Mouse (Mus musculus) lung, postnatal 14 days (tissue): Measurements from ENCODE around the gene Tmub2.

Source experiments
- DNase-seq: peaks from one replicate; pipeline ENCODE4 v3.0.0; 2021

Gene Tmub2

GRCm38 (mm10) chr11:102308104-102308503, 23.4 kb downstream of the Tmub2 start:
- DNase-seq: no peak

DNA sequence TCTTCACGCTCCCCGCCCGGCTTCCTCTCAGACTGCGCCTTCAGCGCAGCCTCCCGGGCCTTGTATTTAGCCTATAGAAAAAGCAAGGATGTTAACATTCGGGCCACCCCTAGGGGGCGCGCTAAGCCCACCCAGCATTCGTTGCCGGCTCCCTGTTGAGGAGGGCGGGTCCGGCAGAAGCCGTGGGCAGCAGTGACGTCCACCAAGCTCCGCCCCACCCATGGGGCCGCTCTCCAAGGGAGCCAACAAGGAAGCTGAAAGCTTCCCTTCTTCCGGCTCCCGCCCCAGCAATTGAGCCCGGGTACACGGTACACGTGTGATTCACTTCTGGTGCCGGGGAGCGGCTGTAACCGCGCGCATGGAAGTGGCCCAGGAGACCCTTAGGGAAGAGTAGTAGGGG, 24.2 kb downstream of the Tmub2 start:
- peak; percentile 98 for DNase-seq

GRCm38 (mm10) chr11:102309821-102310617, 25.3 kb downstream of the Tmub2 start:
- no peak for DNase-seq

DNA sequence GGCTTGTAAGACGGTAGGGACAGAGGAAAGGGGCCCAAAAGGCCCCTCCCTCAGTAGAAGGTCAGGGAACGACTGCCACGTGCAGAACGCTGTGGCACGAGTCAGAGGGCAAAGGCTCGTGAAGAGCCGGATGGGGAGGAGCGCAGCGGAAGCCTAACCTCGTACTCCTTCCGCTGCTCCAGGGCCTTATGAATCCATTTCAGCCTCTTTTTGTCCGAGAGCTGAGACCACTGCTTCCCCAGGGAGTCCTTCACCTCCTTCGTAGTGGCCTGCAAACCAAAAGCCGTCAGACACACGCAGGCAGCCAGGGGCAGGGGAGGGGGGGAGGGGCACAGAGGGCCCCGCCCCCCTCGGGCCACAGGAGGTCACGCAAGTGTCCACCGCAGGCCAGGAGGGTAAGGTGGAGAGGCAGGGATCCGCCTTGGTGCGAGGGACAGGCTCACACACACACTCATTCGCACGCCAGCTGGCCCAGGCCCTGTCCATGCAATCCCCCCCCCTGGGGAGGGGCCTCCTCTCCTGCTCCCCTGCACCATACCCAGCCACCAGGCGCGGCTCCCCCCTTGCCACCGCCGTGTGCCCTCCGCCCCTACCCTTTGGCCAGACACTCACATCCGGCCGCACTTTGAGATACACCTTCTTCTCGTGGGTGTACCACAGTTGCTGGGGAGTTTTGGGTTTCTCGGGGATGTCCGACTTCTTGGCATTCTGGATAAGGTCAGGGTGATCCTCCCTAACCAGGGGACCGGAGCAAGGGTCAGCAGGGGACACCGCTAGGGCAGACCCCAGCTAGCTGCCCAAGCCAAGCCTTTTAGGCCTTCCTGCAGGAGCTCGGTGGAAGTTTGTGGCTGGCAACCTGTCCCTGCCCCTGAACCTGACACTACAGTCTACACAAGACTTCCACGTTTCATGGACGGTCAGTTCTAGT, 26.3 kb downstream of the Tmub2 start:
- DNase-seq: no peak

- no peak for DNase-seq
Measured at GRCm38 (mm10) chr11:102311966-102312365, 27.2 kb downstream of the Tmub2 start.

DNA sequence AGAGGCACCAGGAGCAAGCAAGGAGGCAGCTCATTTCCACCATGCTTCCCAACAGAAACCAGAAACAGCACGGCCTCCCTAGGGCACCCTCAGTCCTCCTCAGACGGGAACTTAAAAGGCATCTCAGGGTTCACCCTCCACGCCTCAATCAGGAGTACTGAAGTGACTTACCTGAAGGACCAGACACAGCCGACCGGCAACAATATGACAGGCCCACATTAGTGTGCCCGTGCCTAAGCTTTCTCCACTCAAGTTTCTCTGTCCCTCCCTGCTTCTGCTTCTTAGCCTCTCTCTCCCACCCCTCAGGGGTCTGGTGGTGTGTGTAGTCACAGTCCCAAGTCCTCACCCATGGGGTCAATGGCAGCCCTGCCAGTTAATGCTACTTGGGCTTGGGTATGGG, 27.9 kb downstream of the Tmub2 start:
- no peak for DNase-seq

GRCm38 (mm10) chr11:102314321-102314720, 29.6 kb downstream of the Tmub2 start:
- DNase-seq: no peak

DNA sequence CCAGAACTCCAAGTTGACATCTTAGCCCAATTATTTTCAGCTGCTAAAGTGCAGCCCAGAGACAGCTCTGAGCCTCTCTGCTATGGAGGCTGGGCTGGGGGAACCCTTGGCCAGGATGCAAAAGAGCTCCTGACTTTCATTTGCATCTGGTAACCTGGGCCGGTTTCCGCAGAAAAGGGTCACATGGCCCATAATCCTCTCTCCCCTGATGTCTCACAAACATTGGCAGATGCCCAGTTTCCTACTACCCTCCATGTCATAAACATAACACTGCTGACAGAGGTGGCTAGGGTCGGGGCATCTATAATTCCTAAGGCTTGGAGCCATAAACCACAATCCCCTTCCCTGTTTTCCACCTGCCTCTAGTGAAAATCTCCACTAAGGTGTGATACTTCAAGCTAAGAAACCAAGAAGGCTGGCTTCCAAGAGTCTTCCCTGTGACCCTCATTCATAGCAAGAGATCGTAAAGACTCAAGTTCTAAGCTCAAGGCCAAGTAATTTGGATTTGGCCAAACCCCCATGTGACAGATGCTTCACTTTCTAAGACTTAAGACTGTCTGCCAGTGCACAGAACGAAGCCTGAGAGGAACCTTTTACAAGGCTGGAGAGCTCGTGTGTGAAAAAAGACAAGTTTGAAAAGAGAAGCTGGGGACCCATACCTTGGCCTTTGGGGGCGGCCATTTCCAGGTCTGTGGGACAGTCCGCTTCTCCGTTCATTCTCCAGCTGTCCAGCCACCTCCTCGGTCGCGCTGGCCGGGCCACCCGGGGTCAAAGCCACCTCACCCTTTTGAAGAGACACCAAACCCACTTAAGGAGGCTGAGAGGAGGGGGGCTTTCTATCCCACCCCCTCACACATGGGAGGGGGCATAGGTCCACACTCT, 31.2 kb downstream of the Tmub2 start:
- DNase-seq: no peak

GRCm38 (mm10) chr11:102316572-102317297, 32.0 kb downstream of the Tmub2 start:
- peak; percentile 92 for DNase-seq

- DNase-seq: peak; percentile 53
Measured at GRCm38 (mm10) chr11:102317298-102317900, 32.7 kb downstream of the Tmub2 start.

GRCm38 (mm10) chr11:102317901-102318575, 33.3 kb downstream of the Tmub2 start:
- peak; percentile 76 for DNase-seq

DNA sequence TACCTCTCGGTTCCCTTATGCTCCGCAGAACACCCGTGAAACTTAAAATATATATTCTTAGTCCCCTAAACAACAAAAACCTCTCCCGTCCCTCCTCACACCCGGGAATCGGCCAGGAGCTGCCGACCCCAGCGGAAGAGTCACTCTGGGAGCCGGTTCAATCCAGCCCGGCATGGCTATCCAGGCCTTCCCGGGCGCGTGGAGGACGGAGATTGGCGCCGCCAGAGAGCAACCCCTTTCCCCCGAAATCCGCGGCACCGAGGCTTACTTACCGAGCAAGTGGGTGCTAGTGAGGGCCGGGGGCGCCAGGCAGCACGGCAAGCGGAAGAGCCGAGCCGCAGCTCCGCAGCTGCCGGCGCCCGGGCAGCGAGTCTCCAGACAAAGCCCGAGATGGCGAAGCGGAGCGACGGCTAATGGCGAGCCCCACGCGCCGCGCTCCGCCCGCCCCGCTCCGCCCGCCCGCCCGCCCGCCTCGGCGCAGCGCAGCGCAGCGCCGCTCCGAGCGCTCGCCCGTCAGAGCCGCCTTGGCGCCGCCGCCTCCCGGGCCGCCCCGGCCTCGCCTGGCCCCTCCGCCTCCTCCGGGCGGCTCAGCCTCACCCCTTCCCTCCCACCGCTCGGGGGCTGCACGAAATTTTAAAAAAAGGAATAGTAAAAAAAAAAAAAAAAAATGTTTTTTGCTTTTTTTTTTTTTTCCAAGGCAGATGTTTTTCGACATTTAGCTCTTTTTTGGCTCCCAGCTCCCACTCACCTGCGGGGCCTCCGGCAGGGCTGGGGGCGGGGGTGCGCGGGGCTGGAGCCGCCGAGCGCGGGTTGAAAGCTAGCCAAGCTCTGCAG, 34.1 kb downstream of the Tmub2 start:
- peak; percentile 66 for DNase-seq

- DNase-seq: peak; percentile 76
Measured at GRCm38 (mm10) chr11:102319410-102319792, 34.7 kb downstream of the Tmub2 start, which contains the start of gene Ubtf. Ubtf (minus strand) TSS chr11:102319742.

GRCm38 (mm10) chr11:102319941-102320685, 35.4 kb downstream of the Tmub2 start:
- peak; percentile 86 for DNase-seq

- DNase-seq: peak; percentile 75
Measured at GRCm38 (mm10) chr11:102320686-102321005, 35.9 kb downstream of the Tmub2 start.

- no peak for DNase-seq
Measured at GRCm38 (mm10) chr11:102321931-102322330, 37.2 kb downstream of the Tmub2 start.

- DNase-seq: no peak
Measured at GRCm38 (mm10) chr11:102323516-102323915, 38.8 kb downstream of the Tmub2 start.

DNA sequence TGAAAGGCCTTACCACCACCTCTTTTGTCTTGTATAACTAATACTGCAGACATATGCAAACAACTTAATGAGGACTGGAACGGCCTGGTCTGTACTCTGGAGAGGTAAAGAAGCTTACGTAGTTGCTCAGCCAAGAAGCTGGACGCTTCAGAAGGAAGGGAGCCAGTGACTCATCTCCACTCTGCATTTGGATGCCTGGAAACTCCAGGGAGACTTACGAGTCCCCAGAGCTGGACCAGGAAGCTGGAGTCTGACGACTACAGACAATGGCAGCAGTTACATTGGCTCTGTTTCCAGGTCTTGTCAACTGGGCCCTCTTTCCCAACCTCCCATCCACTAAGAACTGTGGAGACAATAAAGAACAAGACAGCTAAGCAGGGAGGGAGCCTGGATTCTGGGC, 42.5 kb downstream of the Tmub2 start:
- DNase-seq: no peak

- DNase-seq: no peak
Measured at GRCm38 (mm10) chr11:102327839-102328238, 43.1 kb downstream of the Tmub2 start.
